ENCODE assay signal across 13 mouse cellular contexts in genomic region chr4:55941423-55941822, GRCm38 (mm10).
"Had no signal": no experiment of that assay in that cellular context is flagged by ENCODE, and none has a peak within 500 bp of the region (broad histone marks: within the 10 kb centered on the region; RNA-seq: fewer than 3 reads in every experiment).

No protein-coding gene starts in this region.

- DNase-seq: lung, adult 18-20 months; lung, embryonic 14.5 days; lung, postnatal 10 days; lung, postnatal 4 days; midbrain, embryonic 14.5 days; retina, postnatal 1 day; right cerebral cortex, adult 18-20 months; right cerebral cortex, postnatal 25 days; right cerebral cortex, postnatal 4 days; thymus, adult 18-20 months; thymus, postnatal 14 days; thymus, postnatal 36 days had no signal

- ATAC-seq: midbrain, embryonic 16.5 days had no signal
